Mouse (Mus musculus) embryonic facial prominence, embryonic 12.5 days (tissue): ENCODE measurements around the gene Snurf. TPM values are rescaled to one million over a fixed set of nuclear protein-coding genes. Genes with fewer than 3 reads are reported as not detected.

Source experiments
- polyA plus RNA-seq: library from polyadenylated mRNA; unstranded; fragments of >200 nt; fragmentation: Nextera tagmentation; extraction: Ambion mirVana; gene quantifications from 2 replicates; pipeline ENCODE4 v1.2.1, GENCODE M21; 2016

Gene Snurf
- polyA plus RNA-seq, 1 experiment from 2014 or later = 51.3 TPM

Other genes starting within 250 kb of the Snurf start
- gene Gm38393, start within 50 bp of the Snurf start, polyA plus RNA-seq = 0.43 and 1.5 TPM in 2 replicates
- 62.1 and 75.7 TPM in 2 replicates for gene Snrpn, start 135.2 kb upstream of the Snurf start, polyA plus RNA-seq